Mouse (Mus musculus) gastrocnemius, postnatal 14 days (tissue): ENCODE data around the gene Blnk. TPM values are rescaled to one million over a fixed set of nuclear protein-coding genes. Genes with fewer than 3 reads are reported as not detected.
A peak's percentile ranks its signal among the peaks of the same experiment; 100 is the strongest.

Source experiments
- DNase-seq: peaks from one replicate; pipeline ENCODE4 v3.0.0; 2021; ENCODE audit warnings: mixed read lengths
- intact Hi-C: fragments of 180-260 bp; cut with DNase I; formaldehyde crosslinking; loops from one replicate; pipeline ENCODE4 v1.15.1; 2025; ENCODE audit warnings: low total_unique reads
- long read RNA-seq, 2 experiments: library from polyadenylated mRNA; stranded (forward); transcript quantifications; one replicate each; pipeline ENCODE4 v2.0.0; 2021
- total RNA-seq, 2 experiments: library from RNA; stranded (reverse); gene quantifications; 2 replicates each; pipeline ENCODE4 v1.2.3; 2021

Gene Blnk
- total RNA-seq, result under 1 TPM; 0.55 to 0.82 TPM
- long read RNA-seq, experiment 1, partial matches to known transcripts, result 0 of 2 reads
- long read RNA-seq, experiment 1, other reads (novel, unspliced or antisense), result 0 of 2 reads
- long read RNA-seq, experiment 2, partial matches to known transcripts, result 0 of 1 reads
- long read RNA-seq, experiment 2, other reads (novel, unspliced or antisense), result 0 of 1 reads

GRCm38 (mm10) chr19:40994057-40994585 is at the start of gene Blnk:
Gene Blnk, minus strand, starts transcription at chr19:40994535.
- intact Hi-C loops, result no loop called here

GRCm38 (mm10) chr19:41039110-41039509 is 44.8 kb upstream of the Blnk start:
- intact Hi-C loops, result no loop called here
- DNase-seq, result no peak

More at GRCm38 (mm10) chr19:40994057-40994585, at the start of gene Blnk:
- DNase-seq, result peak; percentile 58

- DNase-seq, result no peak
- intact Hi-C loops, result no loop called here
These were observed 41.6 kb upstream of the Blnk start for GRCm38 (mm10) chr19:41035809-41036551.

GRCm38 (mm10) chr19:41031869-41032268 is 37.5 kb upstream of the Blnk start:
- DNase-seq, result no peak
- intact Hi-C loops, result no loop called here

GRCm38 (mm10) chr19:41031009-41031408 is 36.7 kb upstream of the Blnk start:
- intact Hi-C loops, result no loop called here
- DNase-seq, result no peak

GRCm38 (mm10) chr19:41030161-41030560 is 35.8 kb upstream of the Blnk start:
- intact Hi-C loops, result no loop called here
- no peak for DNase-seq

GRCm38 (mm10) chr19:41029219-41029618 is 34.9 kb upstream of the Blnk start, which contains the start of gene Dntt:
Gene Dntt, plus strand, starts transcription at chr19:41029275.
- intact Hi-C loops, result no loop called here
- DNase-seq, result no peak

- no peak for DNase-seq
- intact Hi-C loops, result no loop called here
These were observed 33.3 kb upstream of the Blnk start for GRCm38 (mm10) chr19:41027601-41028000.

- intact Hi-C loops, result no loop called here
- no peak for DNase-seq
These were observed 32.7 kb upstream of the Blnk start for GRCm38 (mm10) chr19:41027024-41027423.

- DNase-seq, result no peak
- intact Hi-C loops, result no loop called here
These were observed 32.2 kb upstream of the Blnk start for GRCm38 (mm10) chr19:41026551-41026950.

- DNase-seq, result no peak
- intact Hi-C loops, result no loop called here
These were observed 27.9 kb upstream of the Blnk start for GRCm38 (mm10) chr19:41022244-41022643.

- intact Hi-C loops, result no loop called here
- no peak for DNase-seq
These were observed 26.2 kb upstream of the Blnk start for GRCm38 (mm10) chr19:41020537-41020936.

- intact Hi-C loops, result loop anchor here (5.0 to 10.0 kb wide), 2 partner anchors 57 to 254 kb away; no protein-coding TSS in a partner anchor
- DNase-seq, result no peak
These were observed 24.9 kb upstream of the Blnk start for GRCm38 (mm10) chr19:41019164-41019675.

GRCm38 (mm10) chr19:41015951-41016716 is 21.8 kb upstream of the Blnk start:
- DNase-seq, result peak; percentile 31
- intact Hi-C loops, result loop anchor here (5.0 to 10.0 kb wide), 2 partner anchors 54 to 251 kb away; no protein-coding TSS in a partner anchor

- intact Hi-C loops, result loop anchor here (10.0 kb wide), 1 partner anchor 249 kb away; no protein-coding TSS in a partner anchor
These were observed 19.7 kb upstream of the Blnk start for GRCm38 (mm10) chr19:41014003-41014402.

GRCm38 (mm10) chr19:41013591-41013990 is 19.3 kb upstream of the Blnk start:
- no peak for DNase-seq
- intact Hi-C loops, result loop anchor here (10.0 kb wide), 1 partner anchor 249 kb away; no protein-coding TSS in a partner anchor

More at GRCm38 (mm10) chr19:41014003-41014402, 19.7 kb upstream of the Blnk start:
- DNase-seq, result no peak

- DNase-seq, result no peak
- intact Hi-C loops, result loop anchor here (10.0 kb wide), 1 partner anchor 247 kb away; no protein-coding TSS in a partner anchor
These were observed 17.3 kb upstream of the Blnk start for GRCm38 (mm10) chr19:41011676-41012075.

GRCm38 (mm10) chr19:41008674-41009395 is 14.5 kb upstream of the Blnk start:
- intact Hi-C loops, result no loop called here
- DNase-seq, result no peak

GRCm38 (mm10) chr19:41007733-41008132 is 13.4 kb upstream of the Blnk start:
- DNase-seq, result no peak
- intact Hi-C loops, result no loop called here
